Mouse (Mus musculus): ENCODE measurements around the gene Zfp740.
A peak's percentile ranks its signal among the peaks of the same experiment; 100 is the strongest.

DNA sequence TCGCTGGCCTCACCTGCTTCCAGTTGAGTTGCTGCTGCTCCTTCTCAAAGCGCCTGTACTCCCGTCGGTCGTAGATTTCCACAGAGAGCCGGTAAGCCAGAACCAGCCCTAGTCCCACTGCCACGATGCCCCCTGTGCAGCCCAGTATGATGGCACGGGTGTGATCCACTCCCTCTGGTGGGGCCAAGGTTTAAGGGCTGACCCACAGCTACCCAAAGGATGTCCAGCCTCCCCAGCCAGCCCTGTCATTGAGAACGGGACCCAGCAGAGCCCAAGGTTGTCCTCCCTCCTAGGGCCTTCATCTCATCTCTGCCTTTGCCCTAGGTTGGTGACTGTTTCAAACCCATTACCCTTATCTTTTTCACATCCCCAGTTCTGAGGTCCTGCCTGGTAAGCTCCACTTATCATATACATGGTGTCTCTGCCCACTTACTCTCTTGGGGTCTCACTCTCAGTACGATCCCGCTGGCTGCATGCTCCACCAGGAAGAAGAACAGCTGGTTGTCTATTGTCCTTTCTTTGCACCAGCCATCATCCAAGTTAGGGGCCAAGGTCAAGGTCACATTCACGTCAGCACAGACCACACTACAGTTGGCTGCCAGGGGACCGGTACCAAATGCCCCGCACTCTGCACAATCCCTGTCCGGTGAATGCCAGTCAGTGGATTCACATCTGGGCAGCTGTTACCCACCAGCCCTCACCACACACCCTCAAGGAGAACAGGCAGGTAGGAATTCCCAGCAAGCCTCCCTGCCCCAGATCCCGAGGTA, 13.6 kb downstream of the Zfp740 start:
- TF ChIP-seq CTCF (conservative IDR thresholded peaks at IDR 0.05; ENCODE audit: low read length) (no peak), NANOG (IDR thresholded peaks at IDR 0.05; ENCODE audit: borderline replicate concordance, low read length) (peak; percentile 61; the same call in 1 of the 2 replicates), POU5F1 (IDR thresholded peaks at IDR 0.05; ENCODE audit: borderline replicate concordance, low read length) (no peak)

All from E14TG2a.4 (cell line).